Mouse (Mus musculus): ENCODE measurements at regions not wholly inside any gene's neighbourhood (a gene's known extent, or its start where the extent isn't known, plus 50 kb on each side); places are given as distances from the start of the nearest gene placed in this dataset.

DNA sequence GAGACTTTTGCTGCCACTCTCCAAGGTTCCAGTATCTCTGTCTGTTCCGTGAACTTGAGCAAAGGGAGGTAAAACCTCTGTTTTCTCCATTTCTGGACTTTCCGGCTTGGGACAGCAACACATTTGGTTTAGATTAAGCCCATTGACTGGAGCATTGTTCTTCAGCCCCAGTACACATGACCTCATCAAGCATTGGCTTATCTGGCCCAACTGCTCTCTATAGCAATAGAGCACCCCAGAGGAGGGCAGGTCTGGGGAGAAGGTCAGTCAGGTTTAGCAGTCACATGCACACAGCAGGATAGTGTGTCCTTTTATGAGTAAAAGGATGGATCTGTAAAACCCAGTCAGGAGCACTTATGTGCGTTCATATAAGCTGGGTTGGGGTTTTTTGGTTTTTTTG lies 268.1 kb upstream of the Mpped2 start:
- no peaks in the 10 kb centered on the region for H3K9me3 ChIP-seq (replicated peaks)
- ATAC-seq (ENCODE audit: low read depth) (no peak), DNase-seq (no peak)
- H3K36me3 ChIP-seq: no peaks in the 10 kb centered on the region
- H3K4me3 ChIP-seq (replicated peaks): no peak overlapping the region
- H3K4me1 ChIP-seq (replicated peaks): no peaks in the 10 kb centered on the region
- no peaks in the 10 kb centered on the region for H3K27me3 ChIP-seq
- H3K27ac ChIP-seq: no peak overlapping the region
- 63% methylated on average over 3 of the region's 3 CpGs for WGBS (ENCODE audit: insufficient replicate concordance)
- no peak overlapping the region for H3K9ac ChIP-seq
- no peak overlapping the region for H3K4me2 ChIP-seq

DNA sequence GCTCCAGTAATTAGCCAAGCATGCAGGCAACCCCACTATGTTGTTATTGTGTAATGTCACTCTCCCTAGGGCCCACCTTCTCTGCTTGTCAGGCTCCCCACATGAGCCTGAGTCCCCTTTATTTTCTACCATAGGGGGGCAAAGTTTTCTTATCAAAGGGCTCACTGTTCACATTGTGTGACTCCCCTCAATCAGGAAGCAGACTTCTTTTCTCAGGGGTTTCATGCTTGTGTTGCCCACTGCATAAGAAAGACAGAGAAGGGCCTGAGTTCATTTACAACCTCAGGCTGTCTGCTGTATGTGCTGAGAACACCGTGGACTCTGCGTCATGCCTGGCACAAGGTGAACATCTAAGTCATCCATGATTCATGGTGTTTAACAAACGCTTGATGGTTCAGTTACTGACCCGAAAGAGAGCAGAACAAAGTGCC lies 267.6 kb upstream of the Mpped2 start:
- WGBS (ENCODE audit: insufficient replicate concordance): 66% methylated on average over 4 of the region's 4 CpGs
- no peaks in the 10 kb centered on the region for H3K4me1 ChIP-seq (replicated peaks)
- no peak for ATAC-seq (ENCODE audit: low read depth)
- no peak overlapping the region for H3K4me3 ChIP-seq (replicated peaks)
- no peak overlapping the region for H3K9ac ChIP-seq
- H3K27ac ChIP-seq: no peak overlapping the region
- no peak for DNase-seq
- no peaks in the 10 kb centered on the region for H3K9me3 ChIP-seq (replicated peaks)
- no peaks in the 10 kb centered on the region for H3K27me3 ChIP-seq
- H3K36me3 ChIP-seq: no peaks in the 10 kb centered on the region
- H3K4me2 ChIP-seq: no peak overlapping the region

GRCm38 (mm10) chr2:106426010-106426409 lies 267.1 kb upstream of the Mpped2 start:
- no peak for ATAC-seq (ENCODE audit: low read depth)

GRCm38 (mm10) chr2:106427237-106427636 lies 265.8 kb upstream of the Mpped2 start:
- 74% methylated on average over 7 of the region's 7 CpGs for WGBS (ENCODE audit: insufficient replicate concordance)
- H3K9me3 ChIP-seq (replicated peaks): no peaks in the 10 kb centered on the region
- H3K9ac ChIP-seq: no peak overlapping the region
- no peaks in the 10 kb centered on the region for H3K4me1 ChIP-seq (replicated peaks)
- H3K36me3 ChIP-seq: no peaks in the 10 kb centered on the region
- ATAC-seq (ENCODE audit: low read depth) (no peak), DNase-seq (no peak)
- no peak overlapping the region for H3K4me2 ChIP-seq
- no peaks in the 10 kb centered on the region for H3K27me3 ChIP-seq
- no peak overlapping the region for H3K27ac ChIP-seq
- H3K4me3 ChIP-seq (replicated peaks): no peak overlapping the region

More at GRCm38 (mm10) chr2:106426010-106426409, 267.1 kb upstream of the Mpped2 start:
- no peaks in the 10 kb centered on the region for H3K4me1 ChIP-seq (replicated peaks)
- no peaks in the 10 kb centered on the region for H3K9me3 ChIP-seq (replicated peaks)
- no peak overlapping the region for H3K27ac ChIP-seq
- no peak overlapping the region for H3K4me3 ChIP-seq (replicated peaks)
- no peak overlapping the region for H3K9ac ChIP-seq
- no peak for DNase-seq
- no peaks in the 10 kb centered on the region for H3K36me3 ChIP-seq
- H3K4me2 ChIP-seq: no peak overlapping the region
- no peaks in the 10 kb centered on the region for H3K27me3 ChIP-seq
- 52% methylated on average over 1 of the region's 1 CpGs for WGBS (ENCODE audit: insufficient replicate concordance)

- Histone ChIP-seq H3K36me3 (no peaks in the 10 kb centered on the region), H3K4me3 (replicated peaks) (no peak overlapping the region), H3K27ac (no peak overlapping the region), H3K27me3 (no peaks in the 10 kb centered on the region), H3K4me1 (replicated peaks) (no peaks in the 10 kb centered on the region), H3K9ac (no peak overlapping the region), H3K4me2 (no peak overlapping the region), H3K9me3 (replicated peaks) (no peaks in the 10 kb centered on the region)
- DNase-seq (no peak), ATAC-seq (ENCODE audit: low read depth) (no peak)
- 38% methylated on average over 11 of the region's 11 CpGs for WGBS (ENCODE audit: insufficient replicate concordance)
Observed at GRCm38 (mm10) chr2:106428909-106429308, 264.2 kb upstream of the Mpped2 start.

DNA sequence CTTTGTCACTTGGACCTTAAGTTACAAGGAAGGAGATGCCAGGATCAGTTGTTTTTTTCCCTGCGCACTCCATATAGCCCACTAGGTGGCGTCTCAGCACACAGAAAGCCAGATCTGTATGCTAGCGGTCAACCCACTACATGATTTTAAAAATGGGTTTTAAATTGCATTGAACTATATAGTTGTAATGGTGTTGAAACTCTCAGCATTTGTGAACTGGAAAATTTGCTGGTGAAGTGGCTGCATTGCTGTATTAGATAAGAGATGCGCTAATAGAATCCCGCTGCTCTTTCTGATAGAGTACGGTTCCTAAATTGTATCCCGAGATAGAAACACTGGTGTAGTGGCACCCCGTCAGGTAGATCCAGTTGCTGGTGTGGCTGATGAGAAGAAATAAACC lies 261.9 kb upstream of the Mpped2 start:
- H3K4me3 ChIP-seq (replicated peaks): no peak overlapping the region
- H3K4me1 ChIP-seq (replicated peaks): no peaks in the 10 kb centered on the region
- H3K9ac ChIP-seq: no peak overlapping the region
- WGBS (ENCODE audit: insufficient replicate concordance): 39% methylated on average over 8 of the region's 8 CpGs
- no peaks in the 10 kb centered on the region for H3K36me3 ChIP-seq
- DNase-seq (no peak), ATAC-seq (ENCODE audit: low read depth) (no peak)
- no peak overlapping the region for H3K27ac ChIP-seq
- no peaks in the 10 kb centered on the region for H3K27me3 ChIP-seq
- no peaks in the 10 kb centered on the region for H3K9me3 ChIP-seq (replicated peaks)
- H3K4me2 ChIP-seq: no peak overlapping the region

GRCm38 (mm10) chr2:106431637-106432199 lies 261.4 kb upstream of the Mpped2 start:
- Histone ChIP-seq H3K27ac (no peak overlapping the region), H3K4me3 (replicated peaks) (no peak overlapping the region), H3K4me1 (replicated peaks) (no peaks in the 10 kb centered on the region), H3K4me2 (no peak overlapping the region), H3K9ac (no peak overlapping the region), H3K9me3 (replicated peaks) (no peaks in the 10 kb centered on the region), H3K27me3 (no peaks in the 10 kb centered on the region), H3K36me3 (no peaks in the 10 kb centered on the region)
- no peak for ATAC-seq (ENCODE audit: low read depth)
- no peak for DNase-seq
- 22% methylated on average over 9 of the region's 9 CpGs for WGBS (ENCODE audit: insufficient replicate concordance)

DNA sequence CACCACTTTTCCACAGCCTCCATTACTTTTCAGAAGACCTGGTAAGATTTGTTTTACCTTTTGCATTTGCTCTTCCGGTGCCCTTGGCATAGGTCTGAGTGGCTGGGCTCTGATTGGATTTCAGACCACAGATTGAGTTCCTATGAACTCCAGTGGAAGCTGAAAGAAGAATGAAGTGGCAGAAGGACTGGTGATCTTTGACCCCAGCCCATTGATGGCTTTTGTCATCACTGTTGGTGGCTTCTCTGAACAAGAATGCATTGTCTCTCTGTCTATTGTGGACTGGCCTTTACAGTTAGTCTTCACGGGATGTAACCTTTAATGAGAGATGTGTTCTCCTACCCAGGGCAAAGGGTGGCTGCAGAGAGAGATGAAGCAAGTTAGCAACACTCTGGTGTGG lies 256.9 kb upstream of the Mpped2 start:
- H3K4me2 ChIP-seq: no peak overlapping the region
- H3K27me3 ChIP-seq: no peaks in the 10 kb centered on the region
- H3K36me3 ChIP-seq: no peaks in the 10 kb centered on the region
- 59% methylated on average over 2 of the region's 2 CpGs for WGBS (ENCODE audit: insufficient replicate concordance)
- ATAC-seq (ENCODE audit: low read depth): no peak
- DNase-seq: no peak
- H3K27ac ChIP-seq: no peak overlapping the region
- H3K9ac ChIP-seq: no peak overlapping the region
- no peak overlapping the region for H3K4me3 ChIP-seq (replicated peaks)
- H3K9me3 ChIP-seq (replicated peaks): no peaks in the 10 kb centered on the region
- no peaks in the 10 kb centered on the region for H3K4me1 ChIP-seq (replicated peaks)

DNA sequence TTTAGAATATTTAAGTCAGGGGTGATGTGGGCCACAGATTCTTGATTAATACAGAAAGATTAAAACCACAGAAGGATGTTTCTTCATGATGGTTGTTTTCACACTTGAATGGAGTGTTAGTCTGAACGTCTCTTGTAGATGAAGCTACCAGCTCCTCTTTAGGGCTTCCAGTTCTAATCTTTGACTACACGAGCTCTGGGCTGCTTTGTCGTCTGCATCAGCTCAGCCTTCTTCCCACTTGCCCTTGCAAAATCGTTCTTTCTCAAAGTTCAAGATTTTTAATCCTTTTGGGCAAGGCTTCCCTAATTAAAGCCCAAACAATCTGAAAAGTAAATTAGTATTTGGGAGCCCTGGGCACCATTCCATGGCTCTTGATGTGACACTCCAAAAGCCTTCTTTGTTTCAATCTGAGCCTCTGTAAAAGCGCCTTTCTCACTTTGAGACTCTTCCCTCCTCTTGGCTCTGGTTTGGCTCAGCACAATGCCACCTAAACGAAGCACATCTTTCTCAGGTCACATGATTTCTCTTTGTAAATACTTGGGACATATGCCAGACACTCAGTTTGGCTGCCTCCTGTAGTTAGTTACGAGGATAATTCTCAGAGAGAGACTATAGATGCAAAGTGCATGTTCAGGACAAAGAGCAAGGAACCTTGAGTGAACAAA lies 238.6 kb upstream of the Mpped2 start:
- H3K9me3 ChIP-seq (replicated peaks): no peaks in the 10 kb centered on the region
- H3K4me2 ChIP-seq: no peak overlapping the region
- no peaks in the 10 kb centered on the region for H3K36me3 ChIP-seq
- no peak overlapping the region for H3K27ac ChIP-seq
- no peak for DNase-seq
- 58% methylated on average over 7 of the region's 7 CpGs for WGBS (ENCODE audit: insufficient replicate concordance)
- no peak overlapping the region for H3K4me3 ChIP-seq (replicated peaks)
- no peak for ATAC-seq (ENCODE audit: low read depth)
- H3K9ac ChIP-seq: no peak overlapping the region
- no peaks in the 10 kb centered on the region for H3K4me1 ChIP-seq (replicated peaks)
- H3K27me3 ChIP-seq: no peaks in the 10 kb centered on the region

GRCm38 (mm10) chr2:106455039-106455438 lies 238.0 kb upstream of the Mpped2 start:
- H3K4me1 ChIP-seq (replicated peaks): no peaks in the 10 kb centered on the region
- H3K9me3 ChIP-seq (replicated peaks): no peaks in the 10 kb centered on the region
- DNase-seq (no peak), ATAC-seq (ENCODE audit: low read depth) (no peak)
- 76% methylated on average over 4 of the region's 4 CpGs for WGBS (ENCODE audit: insufficient replicate concordance)
- no peak overlapping the region for H3K9ac ChIP-seq
- H3K27ac ChIP-seq: no peak overlapping the region
- H3K36me3 ChIP-seq: no peaks in the 10 kb centered on the region
- H3K4me3 ChIP-seq (replicated peaks): no peak overlapping the region
- H3K4me2 ChIP-seq: no peak overlapping the region
- no peaks in the 10 kb centered on the region for H3K27me3 ChIP-seq

GRCm38 (mm10) chr2:106455972-106456371 lies 237.1 kb upstream of the Mpped2 start:
- H3K4me3 ChIP-seq (replicated peaks): no peak overlapping the region
- H3K9me3 ChIP-seq (replicated peaks): no peaks in the 10 kb centered on the region
- no peaks in the 10 kb centered on the region for H3K4me1 ChIP-seq (replicated peaks)
- no peaks in the 10 kb centered on the region for H3K36me3 ChIP-seq
- DNase-seq: no peak
- no peak overlapping the region for H3K9ac ChIP-seq
- no peak overlapping the region for H3K27ac ChIP-seq
- WGBS (ENCODE audit: insufficient replicate concordance): 73% methylated on average over 3 of the region's 3 CpGs
- no peaks in the 10 kb centered on the region for H3K27me3 ChIP-seq
- no peak for ATAC-seq (ENCODE audit: low read depth)
- no peak overlapping the region for H3K4me2 ChIP-seq

- 55% methylated on average over 5 of the region's 5 CpGs for WGBS (ENCODE audit: insufficient replicate concordance)
- DNase-seq: no peak
- no peak overlapping the region for H3K4me2 ChIP-seq
- no peaks in the 10 kb centered on the region for H3K27me3 ChIP-seq
- no peaks in the 10 kb centered on the region for H3K36me3 ChIP-seq
- no peaks in the 10 kb centered on the region; the same call in 1 of the 2 replicates for H3K4me1 ChIP-seq (replicated peaks)
- H3K9me3 ChIP-seq (replicated peaks): no peaks in the 10 kb centered on the region
- no peak overlapping the region for H3K9ac ChIP-seq
- H3K27ac ChIP-seq: no peak overlapping the region
- no peak for ATAC-seq (ENCODE audit: low read depth)
- no peak overlapping the region for H3K4me3 ChIP-seq (replicated peaks)
Observed at GRCm38 (mm10) chr2:106458003-106458402, 235.1 kb upstream of the Mpped2 start.

All from liver, embryonic 13.5 days (tissue).